Mouse (Mus musculus): ENCODE data around the gene Zbtb42. TPM values are rescaled to one million over a fixed set of nuclear protein-coding genes. Genes with fewer than 3 reads are reported as not detected.

Gene Zbtb42
- total RNA-seq, 2 experiments from 2014 or later: 5.0 to 9.0 TPM

GRCm38 (mm10) chr12:112661327-112661605 lies 17.4 kb upstream of the Zbtb42 start:
- no peak for DNase-seq

- DNase-seq: no peak
These were observed 16.8 kb upstream of the Zbtb42 start for GRCm38 (mm10) chr12:112661851-112662250.

- DNase-seq: no peak
These were observed 15.3 kb upstream of the Zbtb42 start for GRCm38 (mm10) chr12:112663303-112663702.

GRCm38 (mm10) chr12:112663716-112664115 lies 14.9 kb upstream of the Zbtb42 start:
- DNase-seq: no peak

- no peak for DNase-seq
These were observed 14.5 kb upstream of the Zbtb42 start for GRCm38 (mm10) chr12:112664124-112664523.

GRCm38 (mm10) chr12:112664656-112665055 lies 14.0 kb upstream of the Zbtb42 start:
- no peak for DNase-seq

GRCm38 (mm10) chr12:112665445-112665844 lies 13.2 kb upstream of the Zbtb42 start:
- DNase-seq: peak; percentile 83 to 87

- DNase-seq: no peak
These were observed 12.6 kb upstream of the Zbtb42 start for GRCm38 (mm10) chr12:112665881-112666544.

GRCm38 (mm10) chr12:112667619-112668297 lies 10.9 kb upstream of the Zbtb42 start:
- peak; percentile 57 to 68 for DNase-seq

- DNase-seq: peak; percentile 90 to 93
These were observed 7.8 kb upstream of the Zbtb42 start for GRCm38 (mm10) chr12:112670718-112671393.

- peak in 1 of 2 experiments; percentile 48 for DNase-seq
These were observed 6.7 kb upstream of the Zbtb42 start for GRCm38 (mm10) chr12:112671891-112672290.

- peak; percentile 82 for DNase-seq
These were observed 5.7 kb upstream of the Zbtb42 start for GRCm38 (mm10) chr12:112672744-112673575.

GRCm38 (mm10) chr12:112673576-112674091 lies 5.0 kb upstream of the Zbtb42 start:
- DNase-seq: peak; percentile 52 to 68

- peak; percentile 78 to 85 for DNase-seq
These were observed 4.3 kb upstream of the Zbtb42 start, which contains the start of gene Akt1 for GRCm38 (mm10) chr12:112674132-112675011. Akt1 (minus strand) TSS chr12:112674884.

- peak; percentile 92 for DNase-seq
These were observed 3.2 kb upstream of the Zbtb42 start for GRCm38 (mm10) chr12:112675245-112676035.

- DNase-seq: peak; percentile 72 to 80
These were observed 1.6 kb upstream of the Zbtb42 start for GRCm38 (mm10) chr12:112677076-112677475.

GRCm38 (mm10) chr12:112677943-112678554 lies 579 bp upstream of the Zbtb42 start:
- no peak for DNase-seq

GRCm38 (mm10) chr12:112679027-112679996 lies 684 bp downstream of the Zbtb42 start:
- DNase-seq: peak in 1 of 2 experiments; percentile 40
